Mouse (Mus musculus) ES-E14 (cell line): ENCODE data around the gene Cd163l1.

ENCODE experiments used
- HCFC1 ChIP-seq: IDR thresholded peaks from 2 replicates; pipeline ENCODE4 v1.6.1; 2012; ENCODE audit warnings: low read length, inconsistent platforms, borderline replicate concordance; ENCODE audit not compliant: insufficient read depth
- MAFK ChIP-seq: IDR thresholded peaks from 2 replicates; pipeline ENCODE4 v1.6.1; 2014; ENCODE audit warnings: mild to moderate bottlenecking, low read depth, low read length, inconsistent platforms; ENCODE audit not compliant: insufficient read depth
- ZC3H11A ChIP-seq: IDR thresholded peaks from 2 replicates; pipeline ENCODE4 v1.6.1; 2012; ENCODE audit warnings: low read depth, mild to moderate bottlenecking, inconsistent platforms, low read length, borderline replicate concordance
- ZNF384 ChIP-seq: IDR thresholded peaks from 2 replicates; pipeline ENCODE4 v1.6.1; 2012; ENCODE audit warnings: low read depth, low read length, inconsistent platforms

DNA sequence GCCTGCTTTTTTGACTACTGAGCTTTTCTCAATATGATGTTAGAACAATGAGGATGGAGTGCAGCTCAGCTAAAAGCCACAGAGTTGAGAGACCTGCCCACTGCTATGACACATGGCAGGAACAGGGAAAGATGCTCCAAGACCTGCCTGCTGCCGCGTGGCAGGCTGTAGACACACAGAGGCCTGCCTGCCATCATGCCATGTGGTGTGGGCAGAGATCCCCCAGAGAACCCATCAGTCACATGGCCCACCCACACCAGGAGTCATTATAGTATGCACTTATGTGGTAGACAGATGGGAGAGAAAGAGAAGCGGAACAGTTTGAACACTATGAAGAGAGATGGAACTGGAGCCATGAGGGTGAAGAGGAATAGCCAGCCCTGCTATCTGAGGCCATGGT is 15.6 kb downstream of the Cd163l1 start:
- TF ChIP-seq HCFC1 (no peak), ZNF384 (no peak), ZC3H11A (no peak), MAFK (no peak)
